Comparison of ENCODE assay signal across 20 mouse cellular contexts in the genomic region with DNA sequence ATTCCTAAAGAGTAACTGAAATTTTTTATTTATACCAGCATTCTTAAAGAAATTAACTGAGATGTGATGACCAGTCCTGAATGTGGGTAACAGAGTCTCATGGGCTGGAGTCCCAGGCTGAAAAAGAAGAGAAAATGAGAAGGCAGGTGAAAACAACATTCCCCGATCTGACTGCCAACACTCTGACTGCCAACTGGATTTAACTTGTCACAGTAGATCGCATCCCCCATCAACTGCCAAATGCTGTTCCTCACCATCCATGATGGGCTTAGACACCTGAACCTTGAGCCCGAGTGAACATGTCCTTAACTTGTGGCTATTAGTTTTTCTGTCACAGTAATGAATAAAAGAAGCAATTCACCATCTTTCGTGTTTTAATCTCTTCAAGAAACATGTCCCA.
"Had no signal": no experiment of that assay in that cellular context is flagged by ENCODE, and none has a peak within 500 bp of the region (broad histone marks: within the 10 kb centered on the region; RNA-seq: fewer than 3 reads in every experiment).

No protein-coding gene starts in this region.

- H3K27me3 ChIP-seq: midbrain, embryonic 12.5 days; midbrain, embryonic 15.5 days; neural tube, embryonic 12.5 days; neural tube, embryonic 15.5 days had no signal

- H3K4me1 ChIP-seq: midbrain, embryonic 12.5 days; midbrain, embryonic 15.5 days; neural tube, embryonic 12.5 days; neural tube, embryonic 15.5 days had no signal

- H3K4me3 ChIP-seq: left cerebral cortex, adult 2 months; midbrain, embryonic 12.5 days; midbrain, embryonic 15.5 days; neural tube, embryonic 12.5 days; neural tube, embryonic 15.5 days had no signal

- DNase-seq: kidney, postnatal 10 days; kidney, postnatal 36 days; layer of hippocampus, postnatal 36 days; liver, postnatal 0 days; lung, embryonic 14.5 days; right cerebral cortex, adult 18-20 months; right cerebral cortex, postnatal 14 days; right cerebral cortex, postnatal 4 days; thymus, adult 2 months; thymus, postnatal 14 days; thymus, postnatal 4 days had no signal

- ATAC-seq: liver, postnatal 0 days; lung, postnatal 0 days; midbrain, embryonic 15.5 days had no signal

- H3K4me2 ChIP-seq: lung, embryonic 14.5 days; midbrain, embryonic 12.5 days; midbrain, embryonic 15.5 days; neural tube, embryonic 12.5 days; neural tube, embryonic 15.5 days had no signal

- H3K27ac ChIP-seq: left cerebral cortex, adult 2 months; liver, embryonic 14.5 days; macrophage; midbrain, embryonic 12.5 days; midbrain, embryonic 15.5 days; neural tube, embryonic 12.5 days; neural tube, embryonic 15.5 days; stomach, postnatal 0 days had no signal

- H3K36me3 ChIP-seq: midbrain, embryonic 12.5 days; midbrain, embryonic 15.5 days; neural tube, embryonic 12.5 days; neural tube, embryonic 15.5 days had no signal

- H3K9me3 ChIP-seq: midbrain, embryonic 12.5 days; midbrain, embryonic 15.5 days; neural tube, embryonic 12.5 days; neural tube, embryonic 15.5 days had no signal

- H3K9ac ChIP-seq: liver, embryonic 14.5 days; liver, postnatal 0 days; lung, embryonic 14.5 days; midbrain, embryonic 12.5 days; midbrain, embryonic 15.5 days; neural tube, embryonic 12.5 days; neural tube, embryonic 15.5 days had no signal
